Mouse (Mus musculus) embryonic facial prominence, embryonic 10.5 days (tissue): ENCODE results near the gene Kif17. TPM values are rescaled to one million over a fixed set of nuclear protein-coding genes. Genes with fewer than 3 reads are reported as not detected.

ENCODE experiments used
- DNase-seq: peaks from one replicate; pipeline ENCODE4 v3.0.0-alpha.2; 2017; ENCODE audit warnings: low spot score
- H3K27ac ChIP-seq: fragments of 300-500 bp; sonication (generic); replicated peaks from 2 replicates; pipeline ENCODE4 v1.5.1; 2016; ENCODE audit warnings: mild to moderate bottlenecking
- H3K27me3 ChIP-seq: fragments of 300-500 bp; sonication (generic); replicated peaks from 2 replicates; pipeline ENCODE4 v1.6.1; 2016; ENCODE audit warnings: low read depth, mild to moderate bottlenecking; ENCODE audit not compliant: poor library complexity, severe bottlenecking
- H3K36me3 ChIP-seq: fragments of 300-500 bp; sonication (generic); replicated peaks from 2 replicates; pipeline ENCODE4 v1.6.1; 2016; ENCODE audit warnings: mild to moderate bottlenecking, moderate library complexity
- H3K4me1 ChIP-seq: fragments of 300-500 bp; sonication (generic); 2 replicates; pipeline ENCODE4 v1.6.1; 2016
- H3K4me3 ChIP-seq: fragments of 300-500 bp; sonication (generic); 2 replicates; pipeline ENCODE4 v1.5.1; 2016; ENCODE audit warnings: mild to moderate bottlenecking, moderate library complexity
- H3K9me3 ChIP-seq: fragments of 300-500 bp; sonication (generic); 2 replicates; pipeline ENCODE4 v1.6.1; 2016; ENCODE audit warnings: mild to moderate bottlenecking
- WGBS: fragments of 180-500 bp; shearing (Covaris S2); methylation state at CpG from one replicate; pipeline ENCODE4 v1.1.7; 2016; 5-methylcytosine and 5-hydroxymethylcytosine counted together
- polyA plus RNA-seq: library from polyadenylated mRNA; unstranded; fragments of >200 nt; fragmentation: Nextera tagmentation; extraction: Ambion mirVana; gene quantifications from 2 replicates; pipeline ENCODE4 v1.2.1, GENCODE M21; 2016

Gene Kif17
- polyA plus RNA-seq, 1 experiment from 2014 or later = 0.62 TPM

DNA sequence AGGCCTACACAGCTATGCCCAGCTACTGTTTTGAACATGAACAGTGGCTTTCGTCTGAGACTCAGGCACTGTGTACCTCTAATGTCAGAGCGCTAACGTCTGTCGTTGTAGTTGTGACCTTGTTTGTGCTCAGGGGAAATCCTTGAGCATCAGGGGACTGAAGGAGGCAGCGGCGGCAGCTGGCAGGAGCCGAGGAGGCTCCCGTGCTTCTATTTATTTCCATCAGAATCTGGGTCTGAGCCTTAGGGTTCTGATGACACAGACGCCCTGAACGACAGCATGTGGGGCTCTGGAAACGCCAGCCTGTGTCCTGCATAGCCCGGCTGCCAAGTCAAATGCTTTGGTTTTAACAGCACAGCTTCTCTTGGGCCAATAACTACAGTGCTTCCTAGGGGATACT is 84.8 kb downstream of the Kif17 start:
- Histone ChIP-seq H3K27ac (no peak overlapping the region), H3K27me3 (peaks cover 20% of the 10 kb centered on the region), H3K36me3 (no peaks in the 10 kb centered on the region), H3K4me3 (no peak overlapping the region), H3K4me1 (peaks cover 10% of the 10 kb centered on the region), H3K9me3 (no peaks in the 10 kb centered on the region)
- 90% methylated on average over 12 of the region's 12 CpGs for WGBS
- DNase-seq = no peak

- Histone ChIP-seq H3K9me3 (no peaks in the 10 kb centered on the region), H3K27me3 (peaks cover 15% of the 10 kb centered on the region), H3K36me3 (no peaks in the 10 kb centered on the region), H3K4me1 (peaks cover 4% of the 10 kb centered on the region), H3K27ac (no peak overlapping the region), H3K4me3 (no peak overlapping the region)
- DNase-seq = no peak
- 87% methylated on average over 6 of the region's 6 CpGs for WGBS
These were observed 85.4 kb downstream of the Kif17 start for GRCm38 (mm10) chr4:138335648-138336047.

GRCm38 (mm10) chr4:138336876-138337275 is 86.6 kb downstream of the Kif17 start:
- Histone ChIP-seq H3K4me3 (no peak overlapping the region), H3K9me3 (no peaks in the 10 kb centered on the region), H3K4me1 (peaks cover 7% of the 10 kb centered on the region; the same call in 1 of the 2 replicates), H3K27me3 (peaks cover 3% of the 10 kb centered on the region), H3K27ac (no peak overlapping the region; the same call in 1 of the 2 replicates), H3K36me3 (no peaks in the 10 kb centered on the region)
- WGBS = 77% methylated on average over 5 of the region's 5 CpGs
- DNase-seq = no peak

GRCm38 (mm10) chr4:138337341-138337740 is 87.1 kb downstream of the Kif17 start:
- Histone ChIP-seq H3K36me3 (no peaks in the 10 kb centered on the region), H3K27me3 (no peaks in the 10 kb centered on the region; the same call in 1 of the 2 replicates), H3K4me3 (no peak overlapping the region), H3K27ac (no peak overlapping the region), H3K9me3 (no peaks in the 10 kb centered on the region), H3K4me1 (peaks cover 7% of the 10 kb centered on the region; the same call in 1 of the 2 replicates)
- no peak for DNase-seq
- WGBS = 79% methylated on average over 9 of the region's 9 CpGs

- H3K4me1 ChIP-seq = peaks cover 12% of the 10 kb centered on the region; the same call in 1 of the 2 replicates
- H3K4me3 ChIP-seq = no peak overlapping the region
- H3K27ac ChIP-seq = no peak overlapping the region
- H3K36me3 ChIP-seq = no peaks in the 10 kb centered on the region
- WGBS = 36% methylated on average over 4 of the region's 4 CpGs
- peak; percentile 44 for DNase-seq
- H3K27me3 ChIP-seq = no peaks in the 10 kb centered on the region
- no peaks in the 10 kb centered on the region for H3K9me3 ChIP-seq
These were observed 89.7 kb downstream of the Kif17 start for GRCm38 (mm10) chr4:138339963-138340362.

DNA sequence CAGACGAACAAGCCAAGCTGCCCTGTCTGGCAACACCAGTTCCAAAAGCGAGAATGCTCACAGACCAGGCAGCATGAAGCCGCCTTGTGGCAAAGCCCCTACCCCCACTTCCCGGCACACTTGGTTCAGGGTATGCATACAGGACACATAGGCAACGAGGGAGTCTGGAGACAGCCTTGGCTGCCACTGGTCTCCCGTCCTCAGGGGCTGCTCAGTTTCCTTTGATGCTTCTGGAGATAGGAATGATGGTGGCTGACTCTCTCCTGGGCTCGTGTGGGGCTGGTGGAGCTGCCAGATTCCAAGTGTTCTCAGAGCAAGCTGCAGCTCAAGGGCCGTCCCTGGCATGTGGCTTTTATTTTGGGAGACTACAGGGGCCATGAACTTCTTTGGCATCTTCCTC is 91.2 kb downstream of the Kif17 start:
- no peaks in the 10 kb centered on the region for H3K9me3 ChIP-seq
- no peak for DNase-seq
- H3K36me3 ChIP-seq = no peaks in the 10 kb centered on the region
- H3K27me3 ChIP-seq = no peaks in the 10 kb centered on the region
- H3K27ac ChIP-seq = no peak overlapping the region
- H3K4me1 ChIP-seq = peaks cover 12% of the 10 kb centered on the region; the same call in 1 of the 2 replicates
- WGBS = 61% methylated on average over 8 of the region's 8 CpGs
- H3K4me3 ChIP-seq = no peak overlapping the region

- 78% methylated on average over 7 of the region's 7 CpGs for WGBS
- Histone ChIP-seq H3K27me3 (no peaks in the 10 kb centered on the region), H3K4me1 (peaks cover 11% of the 10 kb centered on the region; the same call in 1 of the 2 replicates), H3K36me3 (no peaks in the 10 kb centered on the region), H3K9me3 (no peaks in the 10 kb centered on the region), H3K27ac (no peak overlapping the region), H3K4me3 (no peak overlapping the region)
- DNase-seq = no peak
These were observed 91.8 kb downstream of the Kif17 start for GRCm38 (mm10) chr4:138342048-138342447.

- Histone ChIP-seq H3K27me3 (no peaks in the 10 kb centered on the region), H3K36me3 (no peaks in the 10 kb centered on the region), H3K9me3 (no peaks in the 10 kb centered on the region), H3K4me1 (peaks cover 8% of the 10 kb centered on the region; the same call in 1 of the 2 replicates), H3K27ac (no peak overlapping the region), H3K4me3 (no peak overlapping the region)
- DNase-seq = no peak
- 82% methylated on average over 6 of the region's 6 CpGs for WGBS
These were observed 92.5 kb downstream of the Kif17 start for GRCm38 (mm10) chr4:138342778-138343177.

GRCm38 (mm10) chr4:138343341-138343837 is 93.2 kb downstream of the Kif17 start:
- H3K4me1 ChIP-seq = peaks cover 8% of the 10 kb centered on the region; the same call in 1 of the 2 replicates
- no peaks in the 10 kb centered on the region for H3K27me3 ChIP-seq
- H3K36me3 ChIP-seq = no peaks in the 10 kb centered on the region
- no peak overlapping the region for H3K27ac ChIP-seq
- 80% methylated on average over 10 of the region's 10 CpGs for WGBS
- no peak overlapping the region for H3K4me3 ChIP-seq
- DNase-seq = no peak
- H3K9me3 ChIP-seq = no peaks in the 10 kb centered on the region

GRCm38 (mm10) chr4:138344891-138345545 is 94.8 kb downstream of the Kif17 start:
- Histone ChIP-seq H3K27ac (no peak overlapping the region), H3K9me3 (no peaks in the 10 kb centered on the region), H3K4me3 (no peak overlapping the region), H3K27me3 (no peaks in the 10 kb centered on the region), H3K4me1 (peaks cover 8% of the 10 kb centered on the region; the same call in 1 of the 2 replicates), H3K36me3 (no peaks in the 10 kb centered on the region)
- no peak for DNase-seq
- WGBS = 83% methylated on average over 9 of the region's 9 CpGs

GRCm38 (mm10) chr4:138347280-138347679 is 97.0 kb downstream of the Kif17 start:
- H3K36me3 ChIP-seq = no peaks in the 10 kb centered on the region
- 74% methylated on average over 1 of the region's 1 CpGs for WGBS
- H3K9me3 ChIP-seq = no peaks in the 10 kb centered on the region
- no peak overlapping the region for H3K4me3 ChIP-seq
- 0 out of 2 replicates have a peak, but pooled peaks cover 5% of the 10 kb centered on the region for H3K4me1 ChIP-seq
- no peak for DNase-seq
- H3K27me3 ChIP-seq = no peaks in the 10 kb centered on the region
- H3K27ac ChIP-seq = no peak overlapping the region

GRCm38 (mm10) chr4:138348716-138349115 is 98.5 kb downstream of the Kif17 start:
- DNase-seq = no peak
- Histone ChIP-seq H3K27me3 (no peaks in the 10 kb centered on the region), H3K36me3 (no peaks in the 10 kb centered on the region), H3K4me3 (no peak overlapping the region), H3K4me1 (no peaks in the 10 kb centered on the region), H3K27ac (no peak overlapping the region), H3K9me3 (no peaks in the 10 kb centered on the region)
- WGBS = 79% methylated on average over 7 of the region's 7 CpGs
